Mouse (Mus musculus) spleen, adult 2 months (tissue): Measurements from ENCODE around the gene Sowahd.

ENCODE experiments used
- CTCF ChIP-seq: fragments of 200-500 bp; IDR thresholded peaks from 2 replicates; pipeline ENCODE4 v1.5.1; 2011; ENCODE audit warnings: mild to moderate bottlenecking, inconsistent platforms; ENCODE audit not compliant: insufficient read depth, insufficient read length, insufficient replicate concordance; ENCODE audit errors: extremely low read depth
- POLR2A ChIP-seq: fragments of 200-500 bp; IDR thresholded peaks from 2 replicates; pipeline ENCODE4 v1.6.1; 2011; ENCODE audit warnings: low read depth, low read length, inconsistent platforms

- no peak for TF ChIP-seq CTCF
- no peak for TF ChIP-seq POLR2A
Measured at GRCm38 (mm10) chrX:37048066-37048889, at the start of gene Sowahd.
